Mouse (Mus musculus) liver, embryonic 16.5 days (tissue): ENCODE data around the gene Tmem178b. TPM values are rescaled to one million over a fixed set of nuclear protein-coding genes. Genes with fewer than 3 reads are reported as not detected.

ENCODE experiments used
- ATAC-seq: fragments of 200-750 bp; cut with Nextera tagmentation; 2 replicates; pipeline ENCODE4 v1.8.0; 2017; ENCODE audit warnings: low read depth, mild to moderate bottlenecking, moderate number of reproducible peaks, moderate library complexity
- H3K27ac ChIP-seq: fragments of 300-500 bp; sonication (generic); 2 replicates; pipeline ENCODE4 v1.5.1; 2014; ENCODE audit warnings: mild to moderate bottlenecking, low read length
- H3K27me3 ChIP-seq: fragments of 300-500 bp; sonication (generic); 2 replicates; pipeline ENCODE4 v1.6.1; 2014; ENCODE audit warnings: low read depth, low read length, mixed read lengths; ENCODE audit not compliant: control insufficient read depth, insufficient read depth
- H3K36me3 ChIP-seq: fragments of 300-500 bp; sonication (generic); 2 replicates; pipeline ENCODE4 v1.6.1; 2014; ENCODE audit warnings: mild to moderate bottlenecking; ENCODE audit not compliant: control insufficient read depth, insufficient read depth
- H3K4me1 ChIP-seq: fragments of 300-500 bp; sonication (generic); 2 replicates; pipeline ENCODE4 v1.6.1; 2014; ENCODE audit warnings: low read depth, low read length, mixed read lengths; ENCODE audit not compliant: control insufficient read depth
- H3K4me2 ChIP-seq: fragments of 300-500 bp; sonication (generic); 2 replicates; pipeline ENCODE4 v1.6.1; 2014; ENCODE audit warnings: low read depth, low read length, mixed read lengths
- H3K4me3 ChIP-seq: fragments of 300-500 bp; sonication (generic); 2 replicates; pipeline ENCODE4 v1.5.1; 2014; ENCODE audit warnings: low read depth, mild to moderate bottlenecking, low read length
- H3K9ac ChIP-seq: fragments of 300-500 bp; sonication (generic); 2 replicates; pipeline ENCODE4 v1.6.1; 2014; ENCODE audit warnings: low read depth, low read length
- H3K9me3 ChIP-seq: fragments of 300-500 bp; sonication (generic); replicated peaks from 2 replicates; pipeline ENCODE4 v1.6.1; 2016; ENCODE audit warnings: low read length; ENCODE audit not compliant: control insufficient read depth
- WGBS: fragments of 180-500 bp; shearing (Covaris S2); extraction: QIAGEN DNeasy Blood & Tissue Kit; methylation state at CpG from one replicate; pipeline ENCODE4 v1.1.7; 2014; ENCODE audit not compliant: insufficient replicate concordance; 5-methylcytosine and 5-hydroxymethylcytosine counted together
- polyA plus RNA-seq: library from polyadenylated mRNA; unstranded; fragments of >200 nt; fragmentation: Nextera tagmentation; extraction: Ambion mirVana; gene quantifications from 2 replicates; pipeline ENCODE4 v1.2.1, GENCODE M21; 2015

Tmem178b gene
- polyA plus RNA-seq, 1 experiment from 2014 or later, result not detected

DNA sequence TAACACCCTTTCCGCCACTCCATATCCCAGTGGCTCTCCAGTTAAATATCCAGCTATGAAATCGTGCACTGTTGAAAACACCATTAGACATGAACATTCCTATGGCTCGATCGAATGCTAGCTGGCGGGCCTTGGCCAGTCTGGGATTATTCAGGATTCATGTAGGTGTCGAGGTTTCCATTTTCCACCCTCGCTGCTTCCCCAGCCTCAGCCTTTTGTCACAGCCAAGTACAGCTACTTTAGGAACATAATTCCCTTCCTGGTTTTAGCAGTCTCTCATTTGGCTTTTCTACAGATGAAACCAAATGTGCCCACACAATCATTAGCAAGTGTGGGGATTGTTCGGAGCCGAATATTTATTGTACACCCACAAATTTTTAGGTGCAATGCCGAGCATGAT, 239.4 kb downstream of the Tmem178b start:
- Histone ChIP-seq H3K9me3 (no peaks in the 10 kb centered on the region), H3K27ac (no peak overlapping the region), H3K4me3 (no peak overlapping the region), H3K27me3 (no peaks in the 10 kb centered on the region), H3K36me3 (no peaks in the 10 kb centered on the region), H3K4me1 (no peaks in the 10 kb centered on the region), H3K9ac (no peak overlapping the region), H3K4me2 (no peak overlapping the region)
- no peak for ATAC-seq
- WGBS, result 70% methylated on average over 10 of the region's 10 CpGs

DNA sequence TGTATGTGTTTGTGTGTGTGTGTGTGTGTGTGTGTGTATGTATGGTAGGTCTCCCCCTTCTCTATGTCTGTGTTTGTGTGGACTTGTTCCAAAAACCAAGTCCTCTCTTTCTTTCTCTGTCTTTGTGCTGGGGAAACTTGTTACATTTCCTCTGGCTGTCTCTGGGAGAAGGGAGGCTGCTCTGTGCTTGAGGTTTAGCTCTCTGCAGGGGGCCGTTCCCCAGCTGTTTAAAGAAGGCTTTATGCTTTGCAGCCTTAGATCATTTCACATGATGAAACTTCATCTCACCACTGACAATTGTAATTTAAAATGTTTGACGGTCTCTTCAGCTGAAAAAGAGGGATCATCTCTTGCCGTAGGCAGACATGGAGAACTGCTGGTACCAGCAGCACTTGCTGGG, 243.2 kb downstream of the Tmem178b start:
- Histone ChIP-seq H3K9ac (no peak overlapping the region), H3K27me3 (no peaks in the 10 kb centered on the region), H3K27ac (no peak overlapping the region), H3K4me1 (no peaks in the 10 kb centered on the region), H3K4me3 (no peak overlapping the region), H3K9me3 (no peaks in the 10 kb centered on the region), H3K36me3 (no peaks in the 10 kb centered on the region), H3K4me2 (no peak overlapping the region)
- ATAC-seq, result no peak
- WGBS, result 39% methylated on average over 3 of the region's 3 CpGs

DNA sequence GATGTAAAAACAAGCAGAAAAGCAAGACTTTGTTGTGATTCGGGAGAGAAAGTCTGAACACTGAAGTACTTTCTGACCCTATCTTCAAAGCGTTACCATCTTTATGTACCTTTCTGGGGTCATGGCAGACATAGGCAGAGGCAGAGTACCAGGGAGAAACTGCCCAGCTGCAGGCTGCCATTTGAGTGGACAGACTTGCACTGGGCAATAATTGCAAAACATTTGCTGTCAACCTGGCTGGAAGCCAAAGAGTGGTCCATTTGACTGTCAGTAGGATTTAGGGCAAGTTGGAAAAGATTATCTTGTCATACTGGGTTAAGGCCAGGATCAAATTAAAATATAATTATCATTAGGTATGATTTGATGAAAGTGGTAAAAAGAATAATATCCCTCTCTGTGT, 247.1 kb downstream of the Tmem178b start:
- Histone ChIP-seq H3K4me1 (no peaks in the 10 kb centered on the region), H3K9me3 (no peaks in the 10 kb centered on the region), H3K4me2 (no peak overlapping the region), H3K36me3 (no peaks in the 10 kb centered on the region), H3K27ac (no peak overlapping the region), H3K4me3 (no peak overlapping the region), H3K27me3 (no peaks in the 10 kb centered on the region), H3K9ac (no peak overlapping the region)
- WGBS, result 68% methylated on average over 2 of the region's 2 CpGs
- ATAC-seq, result no peak

DNA sequence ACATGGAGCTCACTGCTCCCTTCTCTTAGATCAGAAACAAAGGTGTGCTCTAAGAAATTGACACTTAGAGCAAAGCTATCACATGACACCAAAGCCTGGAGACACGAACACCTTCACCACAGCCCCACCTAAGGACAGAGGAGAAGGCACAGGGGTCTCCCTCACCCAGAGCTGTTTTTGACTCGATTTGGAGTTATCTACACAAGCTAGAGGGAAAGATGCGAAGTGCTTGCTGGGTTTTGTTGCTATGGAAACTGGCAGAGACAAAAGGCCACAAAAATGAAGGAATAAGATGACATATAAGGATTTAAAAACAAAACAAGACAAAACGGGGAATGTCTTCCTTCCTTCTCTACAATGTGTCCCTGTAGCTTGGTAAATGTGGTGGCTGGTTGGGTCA, 248.4 kb downstream of the Tmem178b start:
- Histone ChIP-seq H3K36me3 (no peaks in the 10 kb centered on the region), H3K4me3 (no peak overlapping the region), H3K4me2 (no peak overlapping the region), H3K9me3 (no peaks in the 10 kb centered on the region), H3K9ac (no peak overlapping the region), H3K4me1 (no peaks in the 10 kb centered on the region), H3K27ac (no peak overlapping the region), H3K27me3 (no peaks in the 10 kb centered on the region)
- 32% methylated on average over 4 of the region's 4 CpGs for WGBS
- ATAC-seq, result no peak

DNA sequence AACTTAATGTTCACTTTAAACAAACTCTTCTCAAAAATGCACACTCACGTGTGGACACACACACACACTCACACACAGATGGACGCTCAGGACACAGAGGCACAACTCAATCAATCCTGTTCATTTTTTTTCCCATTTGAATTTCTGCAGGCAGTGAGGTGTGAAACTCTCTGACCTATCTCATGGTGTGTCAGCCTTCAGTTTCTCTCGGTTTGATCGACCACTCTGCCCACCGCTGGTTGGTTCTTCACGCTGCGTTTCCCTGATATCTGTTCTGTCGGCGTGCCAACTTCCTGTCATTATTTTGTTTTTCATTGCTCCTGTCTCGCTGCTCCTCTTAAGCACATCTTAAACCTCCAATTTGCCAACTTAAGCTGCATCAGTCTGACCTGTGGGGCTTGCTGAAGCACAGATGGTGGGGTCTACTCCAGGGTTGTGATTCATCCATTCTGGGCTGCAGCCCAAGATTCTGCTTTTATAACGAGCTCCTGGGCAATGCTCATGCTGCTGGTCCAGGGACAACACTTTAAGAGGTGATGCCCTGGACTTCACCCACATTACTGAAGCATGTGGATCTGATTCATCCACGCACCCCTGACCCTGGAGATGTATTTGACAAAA, 250.1 kb downstream of the Tmem178b start:
- Histone ChIP-seq H3K9me3 (no peaks in the 10 kb centered on the region), H3K36me3 (no peaks in the 10 kb centered on the region), H3K4me3 (no peak overlapping the region), H3K27me3 (no peaks in the 10 kb centered on the region), H3K4me2 (no peak overlapping the region), H3K9ac (no peak overlapping the region), H3K27ac (no peak overlapping the region), H3K4me1 (no peaks in the 10 kb centered on the region)
- ATAC-seq, result no peak
- 62% methylated on average over 12 of the region's 12 CpGs for WGBS

DNA sequence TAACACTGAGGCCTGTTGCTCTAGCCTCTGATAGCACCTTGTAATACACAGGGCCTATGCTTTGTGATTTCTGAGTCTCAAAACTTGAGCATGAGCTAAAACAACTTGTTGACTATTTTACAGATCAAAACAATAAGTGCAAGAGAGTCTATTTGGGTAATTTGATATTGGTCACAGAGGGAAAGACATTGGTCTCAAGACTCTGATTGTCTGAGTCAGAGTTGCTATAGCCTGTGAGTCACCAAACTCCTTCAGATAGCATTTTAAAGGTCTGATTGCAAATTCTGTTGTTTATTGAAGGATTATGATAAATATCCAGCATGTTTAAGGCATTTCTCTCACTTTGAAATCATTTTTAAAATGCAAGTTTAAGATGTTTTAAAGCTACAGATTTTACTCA, 250.9 kb downstream of the Tmem178b start:
- H3K27ac ChIP-seq, result no peak overlapping the region
- no peaks in the 10 kb centered on the region for H3K27me3 ChIP-seq
- H3K36me3 ChIP-seq, result no peaks in the 10 kb centered on the region
- no peak overlapping the region for H3K4me2 ChIP-seq
- H3K9ac ChIP-seq, result no peak overlapping the region
- no peaks in the 10 kb centered on the region for H3K4me1 ChIP-seq
- no peak overlapping the region for H3K4me3 ChIP-seq
- no peaks in the 10 kb centered on the region for H3K9me3 ChIP-seq
- ATAC-seq, result no peak

DNA sequence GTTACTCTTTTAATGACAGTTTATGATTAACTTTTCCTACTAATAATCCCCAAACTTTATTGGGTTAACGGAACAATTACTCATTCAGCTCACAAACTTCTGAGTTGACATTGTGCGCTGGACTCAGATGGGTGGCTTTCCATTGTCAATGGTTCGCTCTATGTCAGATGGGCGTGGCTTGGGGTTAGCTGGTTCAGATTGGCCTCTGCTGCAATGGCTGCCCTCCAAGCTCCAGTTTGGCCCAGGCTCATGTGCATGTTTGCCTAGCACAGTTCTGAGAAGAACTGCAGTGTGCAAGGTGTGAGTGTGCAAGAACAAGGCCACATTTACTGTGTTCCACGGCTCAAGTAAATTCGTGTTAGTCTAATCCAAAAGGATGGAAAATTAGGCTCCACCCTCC, 255.6 kb downstream of the Tmem178b start:
- no peaks in the 10 kb centered on the region for H3K27me3 ChIP-seq
- H3K4me1 ChIP-seq, result no peaks in the 10 kb centered on the region
- WGBS, result 62% methylated on average over 6 of the region's 6 CpGs
- no peak overlapping the region for H3K9ac ChIP-seq
- no peak for ATAC-seq
- H3K36me3 ChIP-seq, result no peaks in the 10 kb centered on the region
- H3K27ac ChIP-seq, result no peak overlapping the region
- no peak overlapping the region for H3K4me3 ChIP-seq
- H3K4me2 ChIP-seq, result no peak overlapping the region
- no peaks in the 10 kb centered on the region for H3K9me3 ChIP-seq

DNA sequence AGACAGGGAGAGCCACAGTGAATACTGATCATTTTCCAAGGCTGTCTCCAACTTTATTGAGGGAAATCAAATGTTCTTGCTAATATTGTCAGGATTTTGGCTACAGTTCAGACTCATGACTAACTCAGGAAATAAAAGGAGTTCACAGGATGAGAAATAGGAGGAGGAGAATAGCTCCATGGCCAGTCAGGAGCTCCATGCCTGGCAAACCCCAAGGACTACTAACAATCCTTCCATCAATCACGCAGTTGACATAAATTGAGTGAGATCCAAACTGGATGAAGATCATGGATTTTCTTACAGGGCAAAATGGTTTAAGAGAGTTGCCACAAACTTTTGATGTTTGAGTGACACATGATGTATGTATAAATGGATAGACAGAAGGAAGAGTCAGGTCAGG, 258.9 kb downstream of the Tmem178b start:
- no peak overlapping the region for H3K4me3 ChIP-seq
- H3K4me2 ChIP-seq, result no peak overlapping the region
- 73% methylated on average over 1 of the region's 1 CpGs for WGBS
- no peak overlapping the region for H3K9ac ChIP-seq
- H3K27me3 ChIP-seq, result no peaks in the 10 kb centered on the region
- no peaks in the 10 kb centered on the region for H3K9me3 ChIP-seq
- no peaks in the 10 kb centered on the region for H3K4me1 ChIP-seq
- no peak overlapping the region for H3K27ac ChIP-seq
- no peaks in the 10 kb centered on the region for H3K36me3 ChIP-seq
- ATAC-seq, result no peak

DNA sequence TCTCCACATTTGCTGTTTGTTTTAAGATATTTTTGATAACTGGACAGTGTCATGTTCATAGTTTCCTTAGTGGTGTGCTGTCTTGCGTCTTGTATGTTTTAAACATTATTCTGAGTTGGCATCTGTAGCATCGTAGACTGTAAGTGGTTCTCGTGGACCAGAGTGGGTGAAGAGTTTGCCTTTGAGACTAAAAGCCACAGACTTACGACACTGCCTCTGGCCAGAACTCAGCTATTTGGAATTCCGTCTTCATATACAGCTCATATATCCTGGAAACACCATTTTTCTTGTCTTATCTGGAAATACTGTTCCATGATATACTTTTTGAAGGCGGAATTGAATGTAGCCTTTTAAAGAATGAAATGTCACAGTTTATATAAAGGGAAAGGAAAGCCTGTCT, 260.4 kb downstream of the Tmem178b start:
- H3K9ac ChIP-seq, result no peak overlapping the region
- no peaks in the 10 kb centered on the region for H3K36me3 ChIP-seq
- H3K27me3 ChIP-seq, result no peaks in the 10 kb centered on the region
- no peak for ATAC-seq
- no peak overlapping the region for H3K27ac ChIP-seq
- no peaks in the 10 kb centered on the region for H3K4me1 ChIP-seq
- no peak overlapping the region for H3K4me3 ChIP-seq
- 64% methylated on average over 6 of the region's 6 CpGs for WGBS
- H3K4me2 ChIP-seq, result no peak overlapping the region
- H3K9me3 ChIP-seq, result no peaks in the 10 kb centered on the region
